Mouse (Mus musculus) ES-Bruce4 (cell line): Measurements from ENCODE around the gene Ap1g2. TPM values are rescaled to one million over a fixed set of nuclear protein-coding genes. Genes with fewer than 3 reads are reported as not detected.

Source experiments
- H3K27ac ChIP-seq: 2 replicates; pipeline ENCODE4 v1.5.1; 2012; ENCODE audit warnings: low read length, inconsistent platforms; ENCODE audit not compliant: insufficient read depth
- H3K27me3 ChIP-seq: 2 replicates; pipeline ENCODE4 v1.6.1; 2012; ENCODE audit warnings: mild to moderate bottlenecking, low read length, inconsistent platforms; ENCODE audit not compliant: control insufficient read depth, poor library complexity, insufficient read depth, severe bottlenecking
- H3K36me3 ChIP-seq: 2 replicates; pipeline ENCODE4 v1.6.1; 2012; ENCODE audit warnings: inconsistent platforms, mild to moderate bottlenecking, low read length, moderate library complexity; ENCODE audit not compliant: control insufficient read depth, poor library complexity, insufficient read depth, severe bottlenecking
- H3K4me1 ChIP-seq: one replicate; pipeline ENCODE4 v1.8.1; 2011; ENCODE audit warnings: low read length; ENCODE audit not compliant: control insufficient read depth, insufficient read depth
- H3K4me3 ChIP-seq: 2 replicates; pipeline ENCODE4 v1.5.1; 2011; ENCODE audit warnings: low read depth, mild to moderate bottlenecking, low read length
- H3K9ac ChIP-seq: 2 replicates; pipeline ENCODE4 v1.6.1; 2012; ENCODE audit warnings: low read depth, mild to moderate bottlenecking, inconsistent platforms; ENCODE audit not compliant: poor library complexity, severe bottlenecking
- H3K9me3 ChIP-seq: replicated peaks from 2 replicates; pipeline ENCODE4 v1.6.1; 2012; ENCODE audit warnings: mild to moderate bottlenecking, low read length, inconsistent platforms; ENCODE audit not compliant: control insufficient read depth, poor library complexity, insufficient read depth, severe bottlenecking
- CTCF ChIP-seq: IDR thresholded peaks from one replicate; pipeline ENCODE4 v1.8.1; 2011; ENCODE audit warnings: low read depth, low read length
- EP300 ChIP-seq: IDR thresholded peaks from 2 replicates; pipeline ENCODE4 v1.6.1; 2011; ENCODE audit warnings: low read depth, low read length; ENCODE audit not compliant: insufficient read depth
- POLR2A ChIP-seq: IDR thresholded peaks from one replicate; pipeline ENCODE4 v1.8.1; 2011; ENCODE audit warnings: low read length; ENCODE audit not compliant: insufficient read depth
- polyA plus RNA-seq: library from polyadenylated mRNA; stranded (reverse); fragments of >200 nt; gene quantifications from 2 replicates; pipeline ENCODE4 v1.2.4, GENCODE M21; 2011; ENCODE audit warnings: low read depth; ENCODE audit not compliant: missing spikeins, insufficient read depth, insufficient read length

Ap1g2 gene
- polyA plus RNA-seq, 1 experiment: 23.9 TPM

- peak overlapping the region; percentile 62 for H3K9ac ChIP-seq
These were observed 9.5 kb upstream of the Ap1g2 start for GRCm38 (mm10) chr14:55115846-55116245.

GRCm38 (mm10) chr14:55114759-55115701 lies 8.6 kb upstream of the Ap1g2 start:
- Histone ChIP-seq H3K9ac (peak overlapping the region; percentile 62), H3K9me3 (no peaks in the 10 kb centered on the region), H3K4me3 (peak overlapping the region; percentile 72), H3K4me1 (no peaks in the 10 kb centered on the region), H3K27me3 (no peaks in the 10 kb centered on the region), H3K36me3 (no peaks in the 10 kb centered on the region), H3K27ac (no peak overlapping the region)
- no peak for TF ChIP-seq EP300
- TF ChIP-seq CTCF: no peak
- TF ChIP-seq POLR2A: no peak

More at GRCm38 (mm10) chr14:55115846-55116245, 9.5 kb upstream of the Ap1g2 start:
- peak overlapping the region; percentile 72 for H3K4me3 ChIP-seq
- no peaks in the 10 kb centered on the region for H3K36me3 ChIP-seq
- H3K27ac ChIP-seq: no peak overlapping the region
- TF ChIP-seq EP300: no peak
- TF ChIP-seq CTCF: no peak
- no peaks in the 10 kb centered on the region for H3K9me3 ChIP-seq
- H3K4me1 ChIP-seq: no peaks in the 10 kb centered on the region
- no peaks in the 10 kb centered on the region for H3K27me3 ChIP-seq

DNA sequence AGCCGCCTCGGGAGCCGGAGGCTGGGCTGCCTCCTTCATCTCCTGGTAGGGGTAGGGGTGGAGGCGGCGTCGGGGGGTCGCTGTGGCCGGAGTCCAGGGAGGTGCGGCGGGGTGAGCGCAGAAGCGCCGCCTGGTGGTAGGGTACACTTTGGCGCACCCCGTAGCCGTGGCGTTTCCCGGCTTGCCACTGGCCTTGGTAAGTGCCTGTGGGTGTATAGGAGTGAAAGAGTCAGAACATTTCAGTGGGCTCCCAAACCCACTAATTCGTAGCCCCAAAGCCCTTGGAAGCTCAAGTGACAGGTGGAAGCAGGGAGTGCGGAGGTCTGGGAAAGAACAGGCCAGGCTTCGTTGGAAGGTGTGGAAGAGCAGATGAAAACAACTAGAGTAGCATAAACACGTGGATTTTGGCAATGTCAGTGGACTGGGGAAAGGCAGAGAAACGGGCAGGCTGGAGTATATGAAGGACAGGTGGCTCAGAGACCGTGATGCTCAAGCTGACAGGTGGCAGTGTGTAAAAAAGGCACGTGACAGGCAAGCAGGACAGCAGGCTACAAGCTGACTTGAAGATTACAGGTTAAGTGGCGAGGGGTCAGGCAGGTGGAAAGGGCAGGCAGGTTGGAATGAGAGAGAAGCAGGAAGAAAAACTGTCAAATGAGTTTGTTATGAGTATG lies 7.7 kb upstream of the Ap1g2 start:
- H3K4me1 ChIP-seq: no peaks in the 10 kb centered on the region
- no peaks in the 10 kb centered on the region for H3K27me3 ChIP-seq
- no peaks in the 10 kb centered on the region for H3K9me3 ChIP-seq
- TF ChIP-seq CTCF (peak; percentile 63), POLR2A (no peak), EP300 (no peak)
- peak overlapping the region; percentile 72 for H3K4me3 ChIP-seq
- H3K36me3 ChIP-seq: no peaks in the 10 kb centered on the region
- H3K9ac ChIP-seq: peak overlapping the region; percentile 62
- H3K27ac ChIP-seq: no peak overlapping the region

DNA sequence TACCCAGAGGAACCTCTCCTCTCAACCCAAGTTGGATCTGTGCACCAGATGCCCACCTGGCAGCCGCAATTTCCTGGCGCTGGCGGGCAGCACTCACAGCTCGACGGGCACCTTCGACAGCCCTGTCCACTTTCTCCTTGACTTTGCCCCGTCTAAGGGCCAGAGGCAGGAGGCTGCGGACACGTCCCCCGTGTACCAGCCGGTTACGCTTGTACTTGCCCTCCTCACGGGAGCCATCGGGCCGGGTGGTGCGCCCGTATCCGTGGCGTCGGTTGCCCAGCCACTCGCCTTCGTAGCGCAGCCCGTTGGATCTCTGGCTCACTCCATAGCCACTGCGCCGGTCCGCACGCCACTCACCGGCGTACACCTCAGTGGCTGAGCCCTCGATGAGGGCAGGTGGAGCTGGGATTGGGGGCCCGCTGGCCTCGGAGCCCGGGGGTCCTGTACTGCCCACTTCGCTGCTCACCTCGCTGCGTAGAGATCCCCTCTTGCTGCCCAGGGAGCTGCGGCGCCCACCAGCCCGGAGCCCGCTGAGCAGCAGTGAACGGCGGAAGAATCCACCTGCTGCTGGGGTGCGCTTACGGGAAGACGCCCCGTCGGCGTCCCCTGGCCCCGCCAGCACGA lies 7.1 kb upstream of the Ap1g2 start:
- no peak for TF ChIP-seq CTCF
- no peak for TF ChIP-seq EP300
- no peak for TF ChIP-seq POLR2A
- no peaks in the 10 kb centered on the region for H3K27me3 ChIP-seq
- peak overlapping the region; percentile 52 for H3K4me3 ChIP-seq

GRCm38 (mm10) chr14:55111720-55112119 lies 5.3 kb upstream of the Ap1g2 start:
- no peak for TF ChIP-seq CTCF
- TF ChIP-seq EP300: no peak
- TF ChIP-seq POLR2A: no peak
- Histone ChIP-seq H3K27ac (no peak overlapping the region), H3K9ac (no peak overlapping the region), H3K4me3 (no peak overlapping the region), H3K4me1 (no peaks in the 10 kb centered on the region), H3K9me3 (no peaks in the 10 kb centered on the region), H3K27me3 (no peaks in the 10 kb centered on the region), H3K36me3 (no peaks in the 10 kb centered on the region)

More for the DNA sequence above, 7.1 kb upstream of the Ap1g2 start:
- H3K27ac ChIP-seq: no peak overlapping the region
- peak overlapping the region; percentile 46 for H3K9ac ChIP-seq
- no peaks in the 10 kb centered on the region for H3K36me3 ChIP-seq
- H3K4me1 ChIP-seq: no peaks in the 10 kb centered on the region
- no peaks in the 10 kb centered on the region for H3K9me3 ChIP-seq
